Mouse (Mus musculus): ENCODE results near the gene 4930430A15Rik. TPM values are rescaled to one million over a fixed set of nuclear protein-coding genes. Genes with fewer than 3 reads are reported as not detected.

Gene 4930430A15Rik
- not detected for polyA plus RNA-seq (2017; shearing (Covaris generic))

DNA sequence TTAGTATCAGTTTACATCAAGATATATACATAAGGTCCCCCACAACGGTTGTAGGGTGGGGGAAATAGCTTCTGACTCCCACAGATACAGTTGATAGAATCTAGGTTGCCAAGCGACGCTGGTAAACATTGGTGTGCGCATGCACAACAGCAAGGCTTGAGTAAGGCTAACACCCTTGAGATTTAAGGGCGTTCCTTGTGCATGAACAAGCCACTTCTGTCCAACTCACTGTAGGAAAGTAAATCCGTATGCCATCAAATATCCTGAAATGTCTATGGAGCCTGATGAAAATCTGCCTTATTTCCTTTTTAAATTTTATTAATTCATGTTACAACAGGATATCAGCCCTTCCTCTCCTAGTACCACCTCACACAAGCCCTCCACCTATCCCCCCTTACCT lies at the start of gene 4930430A15Rik:
4930430A15Rik (minus strand) TSS at position 101 of the 400 bp plus-strand sequence.

DNA sequence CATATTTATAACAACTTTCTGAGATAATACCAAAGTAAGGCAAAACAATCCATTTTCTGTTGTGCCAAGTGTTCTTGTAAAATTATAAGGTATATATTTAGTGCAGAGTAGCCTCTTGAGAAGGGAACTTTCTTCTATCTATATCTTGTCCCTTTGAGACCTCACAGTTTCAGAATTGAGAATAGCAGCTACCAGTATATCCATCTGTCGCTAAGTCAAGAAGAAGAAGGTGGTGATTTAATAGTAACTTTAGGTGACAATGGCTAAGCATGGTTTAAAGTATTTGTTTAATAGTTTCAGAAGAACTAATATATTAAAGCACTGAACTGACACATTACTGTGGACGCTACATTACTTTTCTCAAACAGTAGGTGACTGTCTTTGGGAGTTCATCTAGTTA lies 44.6 kb upstream of the 4930430A15Rik start, which contains the start of gene Olfr1277:
Olfr1277 (minus strand) TSS at position 101 of the 400 bp plus-strand sequence.

DNA sequence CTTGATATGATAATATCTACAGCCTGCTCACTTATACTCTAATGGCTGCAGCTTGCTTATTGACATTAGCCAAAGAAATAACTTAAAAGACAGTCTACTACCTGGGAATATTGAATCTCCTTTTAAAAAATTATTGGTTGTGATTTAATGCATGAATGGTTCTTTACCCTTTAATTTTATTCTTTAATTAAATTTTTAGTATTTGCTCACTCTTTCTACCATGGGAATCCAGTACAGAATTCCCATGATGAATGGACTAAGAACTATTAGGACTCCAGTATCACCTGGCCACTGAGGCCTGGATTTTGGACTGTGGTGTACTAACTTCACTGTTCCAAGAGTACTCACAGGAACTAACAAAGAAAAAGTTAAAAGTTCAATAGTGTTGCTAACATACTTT lies 24.8 kb upstream of the 4930430A15Rik start, which contains the start of gene Olfr1276:
Olfr1276 (plus strand) TSS at position 301 of the 400 bp plus-strand sequence.

DNA sequence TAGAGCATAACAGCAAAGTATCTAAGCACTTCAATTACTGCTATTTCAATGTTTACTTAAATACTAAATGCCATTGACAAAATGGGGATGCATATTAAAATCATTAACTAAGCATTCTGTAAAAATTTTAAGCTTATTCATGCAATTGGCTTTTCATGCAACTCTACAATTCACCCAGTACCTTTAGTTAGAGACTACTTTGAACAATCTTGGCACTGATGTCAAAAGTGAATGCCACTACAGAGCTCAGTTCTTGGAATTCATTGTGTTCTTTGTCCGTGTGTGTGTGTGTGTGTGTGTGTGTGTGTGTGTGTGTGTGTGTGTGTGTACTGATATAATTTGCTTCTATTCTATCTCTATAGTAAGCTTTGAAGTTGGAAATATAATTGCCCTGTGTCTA lies 5.8 kb upstream of the 4930430A15Rik start, which contains the start of gene Olfr1275:
Olfr1275 (minus strand) TSS at position 101 of the 400 bp plus-strand sequence.

DNA sequence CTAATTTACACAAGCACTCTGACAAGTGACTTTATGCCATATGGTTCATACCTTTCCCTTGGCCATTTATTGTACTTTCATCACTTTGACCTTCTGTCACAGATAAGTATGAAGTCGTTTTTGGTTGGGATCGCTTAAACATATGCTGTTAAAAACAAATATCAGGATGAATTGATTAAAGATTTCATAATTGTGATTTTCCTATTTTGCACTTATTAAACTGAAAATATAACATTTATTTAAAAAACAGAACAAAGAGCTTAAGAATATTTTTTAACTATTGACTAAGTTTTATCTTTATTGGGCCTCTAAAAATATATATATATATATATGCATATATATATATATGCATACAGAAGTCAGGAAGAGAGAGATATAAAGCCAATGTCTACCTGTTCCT lies 76.6 kb downstream of the 4930430A15Rik start, which contains the start of gene Gm15130:
Gm15130 (minus strand) TSS at position 101 of the 400 bp plus-strand sequence.

Other genes starting within 250 kb of the 4930430A15Rik start
- gene Gm13941, start 123.6 kb downstream of the 4930430A15Rik start, polyA plus RNA-seq (2017; shearing (Covaris generic)) = not detected
- gene Gm15130, start 76.7 kb downstream of the 4930430A15Rik start, polyA plus RNA-seq (2017; shearing (Covaris generic)) = not detected
- not detected for gene Olfr1275, start 5.7 kb upstream of the 4930430A15Rik start, polyA plus RNA-seq (2017; shearing (Covaris generic))
- gene Olfr1276, start 24.9 kb upstream of the 4930430A15Rik start, polyA plus RNA-seq (2017; shearing (Covaris generic)) = not detected
- not detected for gene Olfr1277, start 44.5 kb upstream of the 4930430A15Rik start, polyA plus RNA-seq (2017; shearing (Covaris generic))
- gene Olfr1278, start 60.5 kb upstream of the 4930430A15Rik start, polyA plus RNA-seq (2017; shearing (Covaris generic)) = not detected
- not detected for gene Olfr1279, start 71.0 kb upstream of the 4930430A15Rik start, polyA plus RNA-seq (2017; shearing (Covaris generic))
- gene Olfr1280, start 84.4 kb upstream of the 4930430A15Rik start, polyA plus RNA-seq (2017; shearing (Covaris generic)) = not detected
- not detected for gene Olfr1281, start 96.9 kb upstream of the 4930430A15Rik start, polyA plus RNA-seq (2017; shearing (Covaris generic))
- gene Olfr1282, start 106.5 kb upstream of the 4930430A15Rik start, polyA plus RNA-seq (2017; shearing (Covaris generic)) = not detected
- not detected for gene Olfr1283, start 137.2 kb upstream of the 4930430A15Rik start, polyA plus RNA-seq (2017; shearing (Covaris generic))
- not detected for gene Olfr1284, start 145.9 kb upstream of the 4930430A15Rik start, polyA plus RNA-seq (2017; shearing (Covaris generic))
- gene Olfr1286, start 193.5 kb upstream of the 4930430A15Rik start, polyA plus RNA-seq (2017; shearing (Covaris generic)) = not detected
- not detected for gene Olfr1287, start 219.5 kb upstream of the 4930430A15Rik start, polyA plus RNA-seq (2017; shearing (Covaris generic))
- not detected for gene Olfr1288, start 244.5 kb upstream of the 4930430A15Rik start, polyA plus RNA-seq (2017; shearing (Covaris generic))

All from activated CD4-positive, CD25-positive, alpha-beta regulatory T cell, adult 9 weeks (primary cell).